Mouse (Mus musculus) forebrain, embryonic 15.5 days (tissue): ENCODE data around the gene Gm49384. TPM values are rescaled to one million over a fixed set of nuclear protein-coding genes. Genes with fewer than 3 reads are reported as not detected.
A peak's percentile ranks its signal among the peaks of the same experiment; 100 is the strongest.

ENCODE experiments used
- ATAC-seq: fragments of 200-750 bp; cut with Nextera tagmentation; replicated peaks from 2 replicates; pipeline ENCODE4 v1.8.0; 2017; ENCODE audit warnings: mild to moderate bottlenecking, moderate TSS enrichment, moderate library complexity
- H3K27ac ChIP-seq: fragments of 300-500 bp; sonication (generic); replicated peaks from 2 replicates; pipeline ENCODE4 v1.5.1; 2015; ENCODE audit warnings: mild to moderate bottlenecking, inconsistent platforms
- H3K27me3 ChIP-seq: fragments of 300-500 bp; sonication (generic); 2 replicates; pipeline ENCODE4 v1.6.1; 2015; ENCODE audit warnings: inconsistent platforms
- H3K36me3 ChIP-seq: fragments of 300-500 bp; sonication (generic); 2 replicates; pipeline ENCODE4 v1.6.1; 2015; ENCODE audit warnings: mild to moderate bottlenecking, inconsistent platforms
- H3K4me1 ChIP-seq: fragments of 300-500 bp; sonication (generic); 2 replicates; pipeline ENCODE4 v1.6.1; 2015; ENCODE audit warnings: inconsistent platforms
- H3K4me2 ChIP-seq: fragments of 300-500 bp; sonication (generic); replicated peaks from 2 replicates; pipeline ENCODE4 v1.6.1; 2015; ENCODE audit warnings: mild to moderate bottlenecking, inconsistent platforms
- H3K4me3 ChIP-seq: fragments of 300-500 bp; sonication (generic); 2 replicates; pipeline ENCODE4 v1.5.1; 2015; ENCODE audit warnings: mild to moderate bottlenecking, inconsistent platforms
- H3K9ac ChIP-seq: fragments of 300-500 bp; sonication (generic); replicated peaks from 2 replicates; pipeline ENCODE4 v1.6.1; 2015; ENCODE audit warnings: mild to moderate bottlenecking, inconsistent platforms
- H3K9me3 ChIP-seq: fragments of 300-500 bp; sonication (generic); 2 replicates; pipeline ENCODE4 v1.6.1; 2016; ENCODE audit warnings: inconsistent platforms
- WGBS: fragments of 180-500 bp; shearing (Covaris S2); methylation state at CpG from one replicate; pipeline ENCODE4 v1.1.7; 2015; ENCODE audit warnings: mixed read lengths; 5-methylcytosine and 5-hydroxymethylcytosine counted together
- polyA plus RNA-seq: library from polyadenylated mRNA; unstranded; fragments of >200 nt; fragmentation: Nextera tagmentation; extraction: Ambion mirVana; gene quantifications from 2 replicates; pipeline ENCODE4 v1.2.1, GENCODE M21; 2015

The Gm49384 gene
- polyA plus RNA-seq, 1 experiment from 2014 or later: 18.1 TPM

GRCm38 (mm10) chr12:69198164-69198535, 5.9 kb downstream of the Gm49384 start, which contains the start of gene Dnaaf2:
Gene Dnaaf2, minus strand, starts transcription at chr12:69198429.
- Histone ChIP-seq H3K27me3 (no peaks in the 10 kb centered on the region), H3K9me3 (no peaks in the 10 kb centered on the region), H3K4me2 (peak within 1 kb of the TSS; percentile 96), H3K4me1 (peaks cover 34% of the 10 kb centered on the region), H3K36me3 (peaks cover 13% of the 10 kb centered on the region; the same call in 1 of the 2 replicates), H3K4me3 (peak within 1 kb of the TSS; percentile 100), H3K27ac (peak within 1 kb of the TSS; percentile 96), H3K9ac (peak within 1 kb of the TSS; percentile 94)
- under 1% methylated on average over 18 of the region's 18 CpGs for WGBS
- peak; percentile 46 for ATAC-seq

- H3K9me3 ChIP-seq: no peaks in the 10 kb centered on the region
- peaks cover 34% of the 10 kb centered on the region for H3K4me1 ChIP-seq
- H3K27me3 ChIP-seq: no peaks in the 10 kb centered on the region
- peak; percentile 83 for ATAC-seq
- H3K36me3 ChIP-seq: peaks cover 13% of the 10 kb centered on the region; the same call in 1 of the 2 replicates
- WGBS: under 1% methylated on average over 91 of the region's 94 CpGs
- H3K4me3 ChIP-seq: peak overlapping the region; percentile 100
- H3K27ac ChIP-seq: peak overlapping the region; percentile 96
- H3K4me2 ChIP-seq: peak overlapping the region; percentile 96
- peak overlapping the region; percentile 94 for H3K9ac ChIP-seq
Measured at GRCm38 (mm10) chr12:69197378-69198163, 6.5 kb downstream of the Gm49384 start.

GRCm38 (mm10) chr12:69196444-69197377, 7.4 kb downstream of the Gm49384 start, which contains the start of gene Gm49383:
Gene Gm49383, minus strand, starts transcription at chr12:69197104.
- peak within 1 kb of the TSS; percentile 96 for H3K27ac ChIP-seq
- peak; percentile 76 for ATAC-seq
- under 1% methylated on average over 75 of the region's 75 CpGs for WGBS
- H3K4me2 ChIP-seq: peak within 1 kb of the TSS; percentile 96
- peak within 1 kb of the TSS; percentile 100 for H3K4me3 ChIP-seq
- peaks cover 13% of the 10 kb centered on the region; the same call in 1 of the 2 replicates for H3K36me3 ChIP-seq
- no peaks in the 10 kb centered on the region for H3K9me3 ChIP-seq
- H3K9ac ChIP-seq: peak within 1 kb of the TSS; percentile 94
- peaks cover 34% of the 10 kb centered on the region for H3K4me1 ChIP-seq
- H3K27me3 ChIP-seq: no peaks in the 10 kb centered on the region

GRCm38 (mm10) chr12:69192637-69193036, 11.4 kb downstream of the Gm49384 start:
- H3K9me3 ChIP-seq: no peaks in the 10 kb centered on the region
- peaks cover 14% of the 10 kb centered on the region for H3K4me1 ChIP-seq
- no peak overlapping the region for H3K4me2 ChIP-seq
- no peaks in the 10 kb centered on the region for H3K27me3 ChIP-seq
- H3K4me3 ChIP-seq: no peak overlapping the region
- no peak overlapping the region for H3K27ac ChIP-seq
- WGBS: 95% methylated on average over 2 of the region's 2 CpGs
- H3K36me3 ChIP-seq: peaks cover 28% of the 10 kb centered on the region
- H3K9ac ChIP-seq: no peak overlapping the region
- ATAC-seq: no peak

GRCm38 (mm10) chr12:69191396-69191795, 12.7 kb downstream of the Gm49384 start:
- ATAC-seq: no peak
- Histone ChIP-seq H3K4me2 (no peak overlapping the region), H3K9ac (no peak overlapping the region), H3K4me3 (no peak overlapping the region), H3K27me3 (no peaks in the 10 kb centered on the region), H3K9me3 (no peaks in the 10 kb centered on the region), H3K36me3 (peaks cover 28% of the 10 kb centered on the region), H3K27ac (no peak overlapping the region), H3K4me1 (peaks cover 22% of the 10 kb centered on the region)
- WGBS: 93% methylated on average over 5 of the region's 5 CpGs

- Histone ChIP-seq H3K9me3 (no peaks in the 10 kb centered on the region), H3K27me3 (no peaks in the 10 kb centered on the region), H3K4me3 (no peak overlapping the region), H3K27ac (no peak overlapping the region), H3K36me3 (peaks cover 28% of the 10 kb centered on the region), H3K4me2 (no peak overlapping the region), H3K4me1 (peaks cover 17% of the 10 kb centered on the region), H3K9ac (no peak overlapping the region)
- 97% methylated on average over 1 of the region's 1 CpGs for WGBS
- ATAC-seq: no peak
Measured at GRCm38 (mm10) chr12:69190522-69190921, 13.5 kb downstream of the Gm49384 start.

GRCm38 (mm10) chr12:69190074-69190473, 14.0 kb downstream of the Gm49384 start:
- H3K9me3 ChIP-seq: no peaks in the 10 kb centered on the region
- H3K4me1 ChIP-seq: peaks cover 18% of the 10 kb centered on the region
- H3K4me2 ChIP-seq: no peak overlapping the region
- H3K4me3 ChIP-seq: no peak overlapping the region
- no peak overlapping the region for H3K27ac ChIP-seq
- no peak overlapping the region for H3K9ac ChIP-seq
- H3K27me3 ChIP-seq: no peaks in the 10 kb centered on the region
- peaks cover 28% of the 10 kb centered on the region for H3K36me3 ChIP-seq
- ATAC-seq: no peak
- WGBS: 90% methylated on average over 9 of the region's 9 CpGs

- H3K9me3 ChIP-seq: no peaks in the 10 kb centered on the region
- ATAC-seq: no peak
- no peak overlapping the region for H3K4me2 ChIP-seq
- H3K4me1 ChIP-seq: peaks cover 29% of the 10 kb centered on the region
- H3K27me3 ChIP-seq: no peaks in the 10 kb centered on the region
- no peak overlapping the region for H3K4me3 ChIP-seq
- 0 out of 2 replicates have a peak overlapping the region, but pooled peaks have one; percentile 10 for H3K9ac ChIP-seq
- peaks cover 28% of the 10 kb centered on the region for H3K36me3 ChIP-seq
- 61% methylated on average over 5 of the region's 5 CpGs for WGBS
- H3K27ac ChIP-seq: no peak overlapping the region
Measured at GRCm38 (mm10) chr12:69186811-69187471, 17.1 kb downstream of the Gm49384 start.

GRCm38 (mm10) chr12:69185371-69185770, 18.7 kb downstream of the Gm49384 start:
- Histone ChIP-seq H3K4me2 (peak overlapping the region; percentile 68), H3K9me3 (no peaks in the 10 kb centered on the region), H3K4me3 (peak overlapping the region; percentile 54), H3K4me1 (peaks cover 29% of the 10 kb centered on the region), H3K27ac (no peak overlapping the region), H3K27me3 (no peaks in the 10 kb centered on the region), H3K9ac (peak overlapping the region; percentile 62), H3K36me3 (peaks cover 23% of the 10 kb centered on the region)
- 79% methylated on average over 7 of the region's 7 CpGs for WGBS
- no peak for ATAC-seq

- Histone ChIP-seq H3K4me3 (peak overlapping the region; percentile 54), H3K4me2 (peak overlapping the region; percentile 68), H3K27me3 (no peaks in the 10 kb centered on the region), H3K9ac (peak overlapping the region; percentile 62), H3K36me3 (peaks cover 16% of the 10 kb centered on the region), H3K9me3 (no peaks in the 10 kb centered on the region), H3K27ac (peak overlapping the region; percentile 92), H3K4me1 (peaks cover 29% of the 10 kb centered on the region)
- WGBS: 2% methylated on average over 85 of the region's 86 CpGs
- peak; percentile 81 for ATAC-seq
Measured at GRCm38 (mm10) chr12:69184342-69185295, 19.4 kb downstream of the Gm49384 start.
